Mouse (Mus musculus): ENCODE data around the gene Gm19345.

The Gm19345 gene

DNA sequence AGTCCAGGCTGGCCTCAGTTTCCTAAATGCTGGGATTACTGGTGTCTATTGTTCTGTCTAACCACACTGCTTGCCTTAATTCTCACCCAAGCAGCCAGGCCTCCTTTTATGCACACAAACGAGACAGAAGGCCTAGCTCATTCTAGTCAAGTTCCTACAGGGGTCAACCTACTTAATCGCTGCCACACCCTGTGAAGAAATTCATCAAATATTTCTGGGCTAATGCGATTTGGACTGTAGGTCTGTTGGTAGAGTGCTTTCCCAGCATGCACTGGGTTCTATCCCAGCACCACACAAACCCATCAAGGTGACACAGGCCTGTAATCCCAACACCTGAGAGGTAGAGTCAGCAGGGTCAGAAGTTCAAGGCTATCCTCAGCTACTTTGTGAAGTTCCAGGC, 22.1 kb upstream of the Gm19345 start:
- no peak for DNase-seq (ENCODE audit: low read depth, low spot score)

DNA sequence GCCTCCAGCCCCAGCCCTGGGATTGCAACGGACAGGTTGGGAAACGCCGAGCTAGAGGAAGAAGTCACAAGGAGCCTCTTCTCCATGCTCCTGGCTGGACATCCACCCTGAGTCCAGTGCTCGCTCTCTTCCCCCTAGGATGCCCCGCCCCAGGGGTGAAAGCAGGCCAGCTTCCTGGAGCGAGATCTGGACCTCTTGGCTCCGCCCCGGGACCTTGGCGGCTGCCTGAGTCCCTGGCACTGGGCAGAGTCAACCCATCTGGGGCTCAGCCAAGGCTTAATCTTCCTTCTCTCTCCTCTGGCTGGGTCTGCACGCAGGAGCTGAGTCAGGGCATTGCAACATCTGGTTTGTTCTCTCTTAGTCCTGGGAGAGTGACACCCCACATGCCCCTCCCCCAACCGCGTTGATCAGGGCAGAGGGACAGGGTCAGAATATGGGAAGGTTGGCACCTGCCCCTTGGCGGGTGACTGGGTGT, 21.1 kb upstream of the Gm19345 start:
- no peak for DNase-seq (ENCODE audit: low read depth, low spot score)

DNA sequence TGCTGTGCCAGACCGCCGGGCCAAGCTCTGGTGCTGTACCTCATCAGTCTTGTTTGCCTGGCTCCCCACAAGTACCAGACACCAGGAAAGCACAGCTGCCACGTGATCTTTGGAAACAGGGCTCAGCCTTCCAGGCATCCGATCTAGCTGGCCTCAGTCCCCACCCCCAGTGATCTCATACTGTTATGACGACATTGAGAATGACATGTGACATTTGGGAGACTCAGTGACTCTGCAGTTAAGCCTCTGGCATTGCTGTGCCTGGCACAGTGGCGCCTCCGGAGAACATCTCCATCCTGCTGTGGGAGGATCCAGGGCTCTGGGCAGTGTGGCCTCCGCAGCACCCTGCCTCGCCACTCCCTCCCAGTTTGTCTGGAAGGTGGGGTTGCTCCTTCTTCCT, 20.0 kb upstream of the Gm19345 start:
- no peak for DNase-seq (ENCODE audit: low read depth, low spot score)

DNA sequence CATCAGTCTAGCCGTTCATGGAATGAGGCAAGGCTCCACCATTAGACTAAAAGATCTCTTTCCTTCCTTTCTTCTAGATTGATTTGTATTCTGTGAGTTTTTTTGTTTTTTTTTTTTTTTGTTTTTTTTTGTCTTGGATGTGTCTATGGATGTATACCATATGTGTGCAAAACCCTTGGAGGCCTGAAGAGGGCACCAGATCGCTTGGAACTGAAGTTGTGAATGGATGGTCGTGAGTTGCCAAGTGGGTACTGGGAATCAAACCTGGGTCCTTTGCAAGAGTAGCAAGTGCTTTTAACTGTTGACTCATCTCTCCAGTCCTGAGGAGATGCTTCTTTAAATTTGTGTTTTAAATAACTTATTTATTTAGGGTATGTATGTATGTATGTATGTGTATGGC, 17.7 kb upstream of the Gm19345 start:
- no peak for DNase-seq (ENCODE audit: low read depth, low spot score)

DNA sequence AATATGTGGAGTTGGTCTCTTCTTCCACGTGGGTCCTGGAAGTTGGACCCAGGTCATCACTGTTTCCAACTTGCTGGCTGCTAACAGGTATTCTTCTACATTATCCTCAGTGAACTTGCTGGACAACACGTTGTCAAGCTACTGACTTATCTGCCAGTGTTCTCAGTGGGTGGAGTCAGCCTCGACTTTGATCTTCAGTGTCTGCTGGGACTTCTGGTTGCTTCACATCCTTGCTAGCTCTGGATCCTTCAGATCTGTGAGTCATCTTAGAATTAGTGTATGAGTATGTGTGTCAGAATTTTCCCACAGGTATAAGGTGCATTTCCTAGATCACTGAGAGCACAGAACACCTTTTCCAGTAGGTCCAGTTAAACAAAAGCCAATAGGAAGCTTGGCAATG, 15.0 kb upstream of the Gm19345 start:
- no peak for DNase-seq (ENCODE audit: low read depth, low spot score)

DNA sequence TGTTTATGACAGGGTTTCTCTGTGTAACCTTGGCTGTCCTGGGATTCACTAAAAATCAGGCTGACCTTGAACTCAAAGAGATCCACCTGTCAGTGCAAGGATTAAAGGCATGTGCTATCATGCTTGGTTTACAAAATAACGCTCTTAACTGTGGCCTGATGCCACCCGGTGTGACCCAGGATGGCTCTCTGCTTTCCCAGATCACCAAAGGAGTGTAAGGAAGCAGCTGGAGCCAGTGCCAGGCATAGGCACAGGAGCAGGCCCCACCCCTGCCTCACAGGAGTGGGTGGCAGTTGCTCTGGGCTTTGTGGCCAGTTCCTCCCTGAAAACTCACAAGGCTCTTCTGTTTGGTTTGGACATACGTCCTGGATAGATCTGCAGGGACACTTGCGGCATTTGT, 11.4 kb upstream of the Gm19345 start:
- no peak for DNase-seq (ENCODE audit: low read depth, low spot score)

DNA sequence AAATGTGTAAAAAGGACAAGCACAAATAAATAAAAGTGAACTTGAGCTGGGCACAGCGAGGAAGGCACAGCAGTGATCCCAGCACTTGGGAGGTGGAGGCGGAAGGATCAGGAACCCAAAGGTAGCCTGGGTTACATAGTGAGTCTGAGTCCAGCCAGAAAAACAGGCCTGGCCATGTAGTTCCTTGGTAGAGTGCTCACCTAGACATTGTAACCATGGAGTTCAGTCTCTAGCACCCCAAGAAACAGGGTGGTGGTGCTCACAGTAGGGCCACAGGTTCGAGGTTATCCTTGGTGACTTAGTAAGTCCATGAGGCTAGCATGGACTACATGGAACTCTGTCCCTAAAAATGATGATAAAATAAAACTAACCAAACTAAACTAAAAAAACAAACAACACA, 10.9 kb upstream of the Gm19345 start:
- no peak for DNase-seq (ENCODE audit: low read depth, low spot score)

DNA sequence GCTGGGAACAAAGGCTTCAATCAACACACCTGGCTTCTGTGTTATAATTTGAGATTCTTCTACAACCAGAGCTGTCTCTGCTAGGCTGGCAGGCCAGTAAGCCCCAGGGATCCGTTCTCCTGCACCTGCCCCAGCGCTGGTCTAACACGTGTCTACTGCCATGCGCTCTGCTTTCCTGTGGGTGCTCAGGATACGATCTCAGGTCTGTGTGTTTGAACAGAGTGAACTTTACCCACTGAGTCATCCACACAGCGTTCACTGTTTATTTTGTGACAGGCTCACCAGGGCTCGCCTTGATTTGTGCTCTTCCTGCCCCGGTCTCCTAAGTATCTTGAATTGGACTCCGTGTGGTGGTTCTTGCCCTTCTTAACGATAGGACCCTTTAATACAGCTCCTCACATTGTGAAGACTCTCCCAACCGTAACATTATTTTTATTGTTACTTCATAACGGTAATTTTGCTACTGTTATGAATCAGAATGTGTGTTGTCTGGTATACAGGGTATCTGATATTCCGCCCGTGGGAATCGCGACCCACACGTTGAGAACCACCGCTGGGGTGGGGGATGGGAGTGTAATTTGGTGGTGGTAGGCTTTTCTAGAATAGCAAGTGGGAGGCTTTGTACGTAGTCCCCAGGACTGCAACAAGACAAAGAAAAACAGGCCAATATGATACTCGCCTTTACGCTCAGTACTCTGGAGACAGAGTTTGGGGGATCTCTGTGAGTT, 10.0 kb upstream of the Gm19345 start:
- no peak for DNase-seq (ENCODE audit: low read depth, low spot score)

DNA sequence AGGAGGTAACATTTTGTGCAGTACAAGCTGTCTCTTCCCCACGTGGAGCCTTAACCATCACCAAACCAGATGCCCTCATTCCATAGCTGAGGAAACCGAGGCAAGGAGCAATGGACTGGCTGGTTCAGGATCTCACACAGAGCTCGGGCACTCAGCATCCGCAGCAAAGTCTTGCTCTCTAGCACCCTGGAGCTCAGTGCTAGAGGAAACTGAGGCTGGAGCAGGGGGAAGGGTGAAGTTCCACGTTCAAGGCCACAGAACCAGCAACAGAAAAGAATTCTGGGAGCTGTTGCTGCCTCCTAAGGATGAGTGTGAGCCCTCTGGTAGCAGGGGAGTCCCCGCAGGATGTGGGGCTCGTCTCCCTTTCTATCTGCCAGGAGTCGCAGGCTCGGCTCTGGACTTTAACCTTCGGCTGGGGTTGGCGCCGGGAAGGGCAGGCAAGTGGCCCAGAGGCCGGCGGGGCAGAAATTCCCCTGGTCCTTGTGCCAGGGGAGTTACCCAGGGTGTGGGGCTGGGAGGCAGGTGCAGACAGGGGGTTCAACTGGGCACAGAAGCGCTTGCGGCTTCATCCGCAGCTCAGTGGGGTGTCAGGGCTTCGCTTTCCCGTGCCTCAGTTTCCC, 8.8 kb upstream of the Gm19345 start:
- no peak for DNase-seq (ENCODE audit: low read depth, low spot score)

DNA sequence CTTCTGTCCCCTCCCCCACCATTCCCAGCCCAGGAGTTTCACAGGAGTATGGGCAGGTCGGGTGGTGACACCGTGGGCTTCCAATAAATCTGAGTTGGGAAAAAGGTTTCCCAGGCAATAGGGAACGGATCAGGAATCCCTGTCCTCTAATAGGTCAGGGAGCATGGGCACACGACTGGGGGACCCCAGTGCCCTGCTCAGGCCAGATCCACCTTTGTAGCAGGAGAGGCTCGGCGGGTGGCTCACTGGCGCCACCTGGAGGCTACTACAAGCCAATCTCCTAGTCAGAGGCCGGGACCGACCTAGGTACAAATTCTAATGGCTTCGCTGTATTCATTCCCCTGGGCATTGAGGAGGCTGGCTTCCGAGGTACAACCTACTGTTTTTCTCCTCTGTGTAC, 8.2 kb upstream of the Gm19345 start:
- DNase-seq (ENCODE audit: low read depth, low spot score) = no peak

DNA sequence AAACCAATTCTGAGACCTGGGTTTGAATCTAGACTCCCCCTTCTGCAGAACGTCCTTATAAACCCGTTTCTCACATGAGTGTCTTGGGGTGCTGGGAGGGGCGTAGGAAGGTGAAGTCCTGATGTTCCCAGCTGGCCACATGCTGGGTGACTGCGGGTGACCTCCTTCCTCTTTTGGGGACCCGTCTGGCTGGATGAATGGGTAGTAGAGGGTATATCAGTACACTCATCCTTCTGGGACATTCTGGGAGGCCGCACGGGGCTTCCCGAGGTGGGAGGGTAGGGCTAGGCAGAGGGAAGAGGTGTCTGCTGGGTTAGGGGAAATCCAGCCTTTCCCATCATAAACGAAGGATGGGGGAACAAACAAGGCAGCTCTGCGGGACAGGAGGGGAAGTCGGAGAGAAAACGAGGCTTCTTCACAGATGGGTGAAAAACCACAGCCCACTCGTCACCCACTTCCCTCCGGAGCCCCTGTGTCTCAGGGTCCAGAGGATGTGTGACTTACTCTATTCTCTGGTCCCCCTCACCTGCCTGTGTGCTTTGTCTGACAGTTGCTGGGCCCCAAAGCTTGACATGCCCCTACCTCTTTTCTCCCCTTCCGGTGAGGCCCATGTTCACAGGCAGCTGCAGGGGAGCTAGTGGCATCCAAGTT, 7.2 kb upstream of the Gm19345 start:
- no peak for DNase-seq (ENCODE audit: low read depth, low spot score)

DNA sequence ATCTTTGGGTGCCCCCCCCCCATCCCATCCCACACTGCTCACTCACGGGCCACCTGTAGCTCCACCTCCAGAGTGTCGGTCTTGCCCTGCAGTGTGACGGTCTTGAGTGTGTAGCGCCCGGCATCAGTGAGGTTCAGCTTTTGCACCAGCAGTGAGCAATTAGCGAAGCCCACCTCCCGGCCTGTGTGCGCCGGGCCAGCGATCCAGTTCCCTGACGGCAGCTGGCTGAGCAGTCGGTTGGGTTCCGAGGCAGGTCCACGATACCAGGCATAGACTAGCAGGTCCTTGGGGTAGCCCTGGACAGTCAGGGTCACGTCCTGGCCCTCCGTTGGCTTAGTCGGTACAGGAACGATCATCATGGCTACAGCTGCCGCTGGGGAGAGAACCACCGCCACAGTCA, 1.7 kb downstream of the Gm19345 start:
- DNase-seq (ENCODE audit: low read depth, low spot score) = no peak

DNA sequence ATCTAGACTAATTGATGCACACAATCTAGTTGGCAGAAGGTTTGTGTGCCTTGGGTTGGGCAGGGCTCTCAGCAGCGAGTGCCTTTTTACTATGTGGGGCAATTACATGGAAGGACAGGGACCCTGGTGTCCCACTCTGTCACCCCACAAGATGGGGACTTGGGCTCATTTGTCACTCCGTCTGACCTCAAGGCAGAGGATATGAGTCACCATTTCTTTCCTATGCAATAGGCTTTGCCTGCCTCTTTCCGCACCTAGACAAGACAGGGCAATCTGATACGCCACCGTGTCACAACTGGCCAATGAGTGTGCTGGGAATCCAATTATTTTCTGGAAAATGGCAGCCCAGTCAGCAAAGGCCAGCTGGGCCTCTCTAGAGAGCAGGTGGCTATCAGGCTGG, 3.9 kb downstream of the Gm19345 start:
- no peak for DNase-seq (ENCODE audit: low read depth, low spot score)

DNA sequence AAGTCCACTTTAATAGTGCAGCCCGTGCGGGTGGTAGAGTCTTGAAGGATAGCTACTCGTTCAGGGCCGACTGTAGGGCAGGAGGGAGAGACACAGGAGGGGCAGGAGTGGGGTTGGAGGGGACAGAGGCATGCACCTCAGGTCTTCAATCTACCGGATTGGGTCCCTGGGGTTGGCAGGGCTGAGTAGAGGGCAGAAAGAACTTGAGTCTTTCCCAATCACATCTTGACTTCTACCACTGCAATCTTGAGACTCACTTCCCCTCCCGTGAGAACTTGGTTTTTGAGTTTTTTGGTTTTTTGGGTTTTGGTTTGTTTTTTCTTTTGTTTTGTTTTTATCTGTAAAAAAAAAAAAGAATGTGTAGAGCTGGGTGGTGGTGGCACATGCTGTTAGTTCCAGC, 4.5 kb downstream of the Gm19345 start:
- no peak for DNase-seq (ENCODE audit: low read depth, low spot score)

DNA sequence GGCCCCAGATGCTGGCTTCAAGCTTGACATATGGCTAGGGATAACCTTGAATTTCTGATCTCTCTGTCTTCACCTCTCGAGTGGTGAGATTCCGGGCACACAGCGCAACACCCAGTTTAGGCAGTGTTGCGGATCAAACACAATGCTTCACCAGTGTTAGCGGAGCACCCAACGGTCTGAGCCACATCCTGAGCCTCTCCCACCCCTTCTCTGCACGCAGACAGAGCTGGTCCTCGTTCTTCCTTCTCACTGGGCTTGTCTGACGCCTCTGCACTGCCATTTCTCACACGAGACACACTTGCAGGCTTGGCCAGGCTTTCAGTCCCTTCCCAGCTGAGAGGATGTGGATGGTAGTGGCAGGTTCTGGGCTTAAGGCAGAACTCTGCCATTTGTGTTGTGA, 7.9 kb downstream of the Gm19345 start:
- DNase-seq (ENCODE audit: low read depth, low spot score) = no peak

DNA sequence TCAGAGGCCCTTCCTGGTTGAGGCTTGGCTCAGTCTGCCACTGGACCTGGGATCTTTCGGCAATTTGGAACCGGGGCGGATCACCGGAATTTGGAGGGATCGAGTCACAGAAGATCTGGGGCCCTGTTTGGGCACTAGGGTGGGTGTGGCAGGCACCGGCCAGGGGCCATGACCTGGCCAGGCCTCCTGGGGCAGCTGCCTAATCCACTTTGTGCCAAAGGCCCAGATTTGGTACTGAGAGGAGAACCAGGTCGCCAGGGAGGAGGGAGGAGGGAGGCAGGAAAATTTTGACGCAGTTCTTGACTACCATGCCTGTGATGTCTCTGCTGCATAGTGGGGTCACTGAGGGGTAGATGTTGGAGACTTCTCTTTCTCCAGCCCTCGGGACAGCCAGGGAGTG, 9.4 kb downstream of the Gm19345 start, which contains the start of gene Ceacam16:
Gene Ceacam16, minus strand, starts transcription at position 101 of the 400 bp plus-strand sequence.
- no peak for DNase-seq (ENCODE audit: low read depth, low spot score)

DNA sequence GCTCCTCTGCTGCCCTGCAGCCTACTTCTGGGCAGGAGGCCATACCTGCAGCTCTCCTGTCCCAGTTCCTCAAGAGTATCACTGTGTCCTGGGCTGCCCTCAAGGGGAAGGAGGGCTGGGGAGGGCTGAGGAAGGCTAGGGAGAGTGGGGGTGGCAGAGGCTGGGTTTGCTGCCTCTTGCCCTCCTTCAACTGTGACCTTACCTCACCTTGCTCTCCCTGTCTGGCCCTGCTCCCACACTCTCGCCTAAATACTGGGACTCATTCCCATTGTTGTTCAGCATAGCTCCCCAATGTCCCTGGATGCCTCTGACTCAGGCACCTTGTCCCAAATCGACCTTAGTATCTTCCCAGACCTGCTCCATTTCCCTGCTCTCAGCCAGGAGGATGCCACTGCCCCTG, 12.4 kb downstream of the Gm19345 start:
- DNase-seq (ENCODE audit: low read depth, low spot score) = no peak

DNA sequence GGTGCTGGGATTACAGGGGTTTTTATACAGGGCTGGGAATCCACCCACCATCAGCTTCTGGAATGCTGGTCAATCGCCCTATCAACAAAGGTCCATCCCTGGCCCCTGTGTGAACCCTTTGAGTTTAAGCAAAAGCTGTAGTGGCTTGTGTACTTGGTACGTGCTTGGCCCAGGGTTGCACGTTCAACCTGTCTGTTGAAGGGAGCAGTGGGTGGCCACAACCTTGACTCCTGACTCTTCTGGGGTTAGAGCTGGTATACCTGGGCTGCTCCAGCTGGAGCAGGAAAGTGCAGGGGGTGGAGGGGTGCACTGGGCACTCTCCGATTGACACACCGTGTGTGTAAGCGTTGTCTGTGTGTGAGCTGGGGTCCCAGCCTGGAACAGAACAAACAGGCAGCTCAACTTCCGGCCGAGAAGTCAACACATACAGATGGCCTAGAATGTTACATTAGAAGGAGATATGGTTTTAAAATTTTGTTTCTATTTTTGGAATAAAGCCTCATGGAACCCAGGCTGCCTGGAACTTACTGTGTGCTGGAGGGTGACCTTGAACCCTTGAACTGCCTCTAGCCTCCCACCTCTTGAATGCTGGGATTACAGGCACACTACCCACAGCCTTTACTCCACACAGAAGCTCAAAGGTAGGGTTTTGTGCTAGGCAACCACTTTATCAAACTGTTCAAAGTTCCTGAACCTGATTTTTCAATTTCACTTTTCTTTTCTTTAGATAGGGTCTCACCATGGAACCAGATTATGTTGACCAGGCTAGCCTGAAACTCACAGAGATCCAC, 13.6 kb downstream of the Gm19345 start:
- DNase-seq (ENCODE audit: low read depth, low spot score) = no peak

DNA sequence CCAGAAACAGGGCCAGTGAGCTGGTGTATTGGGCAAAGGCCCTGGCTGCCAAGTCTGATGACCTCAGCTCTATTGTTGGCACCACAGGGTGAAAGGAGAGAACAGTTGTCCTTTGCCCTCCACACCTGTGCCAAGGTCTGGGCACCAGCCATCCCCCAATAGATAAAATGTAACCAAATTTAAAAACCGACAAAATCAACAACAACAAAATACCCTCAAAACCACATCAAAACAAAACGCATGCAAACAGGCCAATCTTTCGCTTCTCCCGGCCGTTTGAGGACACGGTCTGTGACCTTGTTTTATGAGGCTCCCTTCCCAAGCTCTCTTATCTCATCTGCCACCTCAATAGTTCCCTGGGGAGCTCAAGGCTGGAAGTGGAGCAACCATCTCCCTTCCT, 14.7 kb downstream of the Gm19345 start:
- DNase-seq (ENCODE audit: low read depth, low spot score) = no peak

DNA sequence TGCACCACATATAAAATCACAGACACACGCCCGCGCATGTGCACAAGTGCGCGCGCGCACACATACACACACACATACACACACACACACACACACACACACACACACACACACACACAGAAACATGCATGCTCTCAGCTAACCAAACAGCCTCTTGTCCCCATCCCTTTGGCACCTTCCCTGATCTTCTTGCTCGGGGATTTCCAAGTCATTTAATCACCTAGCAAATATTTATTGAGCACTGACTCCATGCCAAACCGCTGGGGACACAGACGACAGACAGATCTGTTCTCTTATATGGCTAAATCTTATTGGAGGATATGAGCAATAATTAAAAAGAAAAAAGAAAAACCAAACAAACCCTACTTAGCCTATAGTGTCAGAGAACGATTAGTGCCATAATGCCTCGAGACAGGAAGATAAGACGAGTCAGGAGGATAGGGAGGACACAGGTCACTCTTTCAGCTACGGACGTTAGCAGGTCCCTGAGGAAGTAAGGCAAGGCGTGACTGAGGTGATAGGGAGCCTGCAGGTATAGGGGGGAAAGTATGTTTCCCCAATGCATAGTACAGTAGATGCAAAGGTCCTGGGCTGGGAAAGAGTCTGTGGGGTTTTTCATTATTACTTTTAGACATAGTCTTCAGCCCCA, 16.1 kb downstream of the Gm19345 start:
- DNase-seq (ENCODE audit: low read depth, low spot score) = no peak

DNA sequence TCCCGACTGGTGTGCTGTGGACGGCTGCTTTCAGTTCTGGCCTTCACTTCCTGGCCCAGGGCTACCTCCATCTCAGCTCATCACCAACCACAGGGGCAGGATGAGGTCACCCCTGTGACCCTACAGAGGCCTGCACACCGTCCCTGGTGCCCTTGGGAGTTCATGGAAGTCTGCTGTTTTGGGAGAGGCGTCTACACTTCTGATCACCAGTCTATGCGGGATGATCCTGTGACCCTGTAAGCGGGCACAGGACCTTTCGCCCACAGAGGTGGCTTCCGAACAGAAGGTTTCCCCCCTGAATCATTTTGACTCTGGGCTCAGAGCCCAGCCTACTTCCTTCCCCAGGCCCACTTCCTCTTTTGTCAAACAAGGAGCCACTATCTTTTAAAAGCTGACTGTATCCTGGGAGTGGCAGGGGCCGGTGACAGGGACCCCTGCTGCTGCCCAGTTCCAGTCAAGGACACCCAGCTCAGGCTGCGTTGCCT, 19.4 kb downstream of the Gm19345 start:
- DNase-seq (ENCODE audit: low read depth, low spot score) = no peak

All from embryo, embryonic 11.5 days (tissue).